Mouse (Mus musculus): Measurements from ENCODE around the gene Cdh18. TPM values are rescaled to one million over a fixed set of nuclear protein-coding genes. Genes with fewer than 3 reads are reported as not detected.
A peak's percentile ranks its signal among the peaks of the same experiment; 100 is the strongest.

Gene Cdh18
- total and polyA plus RNA-seq, 2 experiments from 2014 or later: 5.1 to 32.3 TPM

GRCm38 (mm10) chr15:22934293-22934692, 385.5 kb downstream of the Cdh18 start:
- DNase-seq (no peak), ATAC-seq (no peak)
- no peak for TF ChIP-seq CTCF (IDR thresholded peaks at IDR 0.05; ENCODE audit: low read depth)
- Histone ChIP-seq H3K9me3 (ENCODE audit: low read length) (no peaks in the 10 kb centered on the region), H3K27ac (ENCODE audit: low read depth, low read length) (no peak overlapping the region), H3K27me3 (ENCODE audit: insufficient read depth, low read length) (no peaks in the 10 kb centered on the region), H3K9ac (no peak overlapping the region), H3K4me2 (ENCODE audit: low read depth) (no peak overlapping the region), H3K36me3 (ENCODE audit: insufficient read depth) (no peaks in the 10 kb centered on the region), H3K4me1 (ENCODE audit: insufficient read depth) (no peaks in the 10 kb centered on the region), H3K4me3 (ENCODE audit: low read depth, low read length) (no peak overlapping the region)
- 88% methylated on average over 4 of the region's 4 CpGs for WGBS

GRCm38 (mm10) chr15:22947234-22947633, 398.4 kb downstream of the Cdh18 start:
- no peak overlapping the region for H3K9ac ChIP-seq
- DNase-seq (no peak), ATAC-seq (no peak)
- no peak overlapping the region for H3K4me2 ChIP-seq (ENCODE audit: low read depth)
- no peaks in the 10 kb centered on the region for H3K36me3 ChIP-seq (ENCODE audit: insufficient read depth)
- H3K4me3 ChIP-seq (ENCODE audit: low read depth, low read length): no peak overlapping the region
- H3K4me1 ChIP-seq (ENCODE audit: insufficient read depth): no peaks in the 10 kb centered on the region
- WGBS: 87% methylated on average over 1 of the region's 1 CpGs
- no peak overlapping the region for H3K27ac ChIP-seq (ENCODE audit: low read depth, low read length)
- H3K9me3 ChIP-seq (ENCODE audit: low read length): no peaks in the 10 kb centered on the region
- no peaks in the 10 kb centered on the region for H3K27me3 ChIP-seq (ENCODE audit: insufficient read depth, low read length)
- TF ChIP-seq CTCF (IDR thresholded peaks at IDR 0.05; ENCODE audit: low read depth): no peak

- Histone ChIP-seq H3K9ac (no peak overlapping the region), H3K27me3 (ENCODE audit: insufficient read depth, low read length) (no peaks in the 10 kb centered on the region), H3K36me3 (ENCODE audit: insufficient read depth) (no peaks in the 10 kb centered on the region), H3K9me3 (ENCODE audit: low read length) (no peaks in the 10 kb centered on the region), H3K4me3 (ENCODE audit: low read depth, low read length) (no peak overlapping the region), H3K27ac (ENCODE audit: low read depth, low read length) (0 out of 2 replicates have a peak overlapping the region, but pooled peaks have one; percentile 21), H3K4me1 (ENCODE audit: insufficient read depth) (no peaks in the 10 kb centered on the region), H3K4me2 (ENCODE audit: low read depth) (no peak overlapping the region)
- ATAC-seq: no peak
- peak; percentile 45 for DNase-seq
- TF ChIP-seq CTCF (IDR thresholded peaks at IDR 0.05; ENCODE audit: low read depth): no peak
- WGBS: 50% methylated on average over 11 of the region's 11 CpGs
Observed at GRCm38 (mm10) chr15:22969424-22969823, 420.6 kb downstream of the Cdh18 start.

GRCm38 (mm10) chr15:22980136-22980535, 431.3 kb downstream of the Cdh18 start:
- 85% methylated on average over 5 of the region's 5 CpGs for WGBS
- H3K4me2 ChIP-seq (ENCODE audit: low read depth): no peak overlapping the region
- no peaks in the 10 kb centered on the region for H3K9me3 ChIP-seq (ENCODE audit: low read length)
- no peak overlapping the region for H3K9ac ChIP-seq
- no peak for TF ChIP-seq CTCF (IDR thresholded peaks at IDR 0.05; ENCODE audit: low read depth)
- H3K4me3 ChIP-seq (ENCODE audit: low read depth, low read length): no peak overlapping the region
- H3K4me1 ChIP-seq (ENCODE audit: insufficient read depth): no peaks in the 10 kb centered on the region; the same call in 1 of the 2 replicates
- H3K27me3 ChIP-seq (ENCODE audit: insufficient read depth, low read length): no peaks in the 10 kb centered on the region
- no peak overlapping the region for H3K27ac ChIP-seq (ENCODE audit: low read depth, low read length)
- no peak for DNase-seq
- no peak for ATAC-seq
- H3K36me3 ChIP-seq (ENCODE audit: insufficient read depth): no peaks in the 10 kb centered on the region

- Histone ChIP-seq H3K27me3 (ENCODE audit: insufficient read depth, low read length) (no peaks in the 10 kb centered on the region), H3K4me3 (ENCODE audit: low read depth, low read length) (no peak overlapping the region), H3K4me2 (ENCODE audit: low read depth) (no peak overlapping the region), H3K9ac (no peak overlapping the region), H3K9me3 (ENCODE audit: low read length) (no peaks in the 10 kb centered on the region), H3K4me1 (ENCODE audit: insufficient read depth) (no peaks in the 10 kb centered on the region; the same call in 1 of the 2 replicates), H3K27ac (ENCODE audit: low read depth, low read length) (no peak overlapping the region), H3K36me3 (ENCODE audit: insufficient read depth) (no peaks in the 10 kb centered on the region)
- no peak for TF ChIP-seq CTCF (IDR thresholded peaks at IDR 0.05; ENCODE audit: low read depth)
- ATAC-seq (peak; percentile 77), DNase-seq (peak; percentile 41)
- 58% methylated on average over 5 of the region's 5 CpGs for WGBS
Observed at GRCm38 (mm10) chr15:22984647-22985046, 435.8 kb downstream of the Cdh18 start.

- DNase-seq: no peak
- no peak for ATAC-seq
- no peak for TF ChIP-seq CTCF (IDR thresholded peaks at IDR 0.05; ENCODE audit: low read depth)
Observed at GRCm38 (mm10) chr15:23016680-23017079, 467.9 kb downstream of the Cdh18 start.

GRCm38 (mm10) chr15:23021151-23021550, 472.3 kb downstream of the Cdh18 start:
- DNase-seq (no peak), ATAC-seq (no peak)
- Histone ChIP-seq H3K27ac (ENCODE audit: low read depth, low read length) (no peak overlapping the region), H3K4me2 (ENCODE audit: low read depth) (no peak overlapping the region), H3K9me3 (ENCODE audit: low read length) (no peaks in the 10 kb centered on the region), H3K36me3 (ENCODE audit: insufficient read depth) (no peaks in the 10 kb centered on the region), H3K27me3 (ENCODE audit: insufficient read depth, low read length) (no peaks in the 10 kb centered on the region), H3K9ac (no peak overlapping the region), H3K4me1 (ENCODE audit: insufficient read depth) (no peaks in the 10 kb centered on the region), H3K4me3 (ENCODE audit: low read depth, low read length) (no peak overlapping the region)
- 54% methylated on average over 2 of the region's 2 CpGs for WGBS
- no peak for TF ChIP-seq CTCF (IDR thresholded peaks at IDR 0.05; ENCODE audit: low read depth)

More at GRCm38 (mm10) chr15:23016680-23017079, 467.9 kb downstream of the Cdh18 start:
- H3K4me3 ChIP-seq (ENCODE audit: low read depth, low read length): no peak overlapping the region
- no peaks in the 10 kb centered on the region for H3K36me3 ChIP-seq (ENCODE audit: insufficient read depth)
- no peak overlapping the region for H3K9ac ChIP-seq
- no peak overlapping the region for H3K4me2 ChIP-seq (ENCODE audit: low read depth)
- H3K9me3 ChIP-seq (ENCODE audit: low read length): no peaks in the 10 kb centered on the region
- H3K4me1 ChIP-seq (ENCODE audit: insufficient read depth): no peaks in the 10 kb centered on the region
- no peak overlapping the region for H3K27ac ChIP-seq (ENCODE audit: low read depth, low read length)
- WGBS: 45% methylated on average over 5 of the region's 5 CpGs
- H3K27me3 ChIP-seq (ENCODE audit: insufficient read depth, low read length): no peaks in the 10 kb centered on the region
